Mouse (Mus musculus): ENCODE data around the gene Ntpcr. TPM values are rescaled to one million over a fixed set of nuclear protein-coding genes. Genes with fewer than 3 reads are reported as not detected.

The Ntpcr gene
- total and polyA plus RNA-seq, 3 experiments = 15.1 to 25.0 (median 24.0) TPM

- H3K27me3 ChIP-seq (replicated peaks) = no peaks in the 10 kb centered on the region
- peaks cover 3% of the 10 kb centered on the region for H3K9me3 ChIP-seq (replicated peaks; ENCODE audit: low read length)
- H3K79me2 ChIP-seq (replicated peaks; ENCODE audit: control insufficient read depth, extremely low read depth, insufficient read depth, poor library complexity, severe bottlenecking) = no peaks in the 10 kb centered on the region
- no peak for DNase-seq (ENCODE audit: extremely low read depth)
- no peak overlapping the region for H3K9ac ChIP-seq (ENCODE audit: insufficient read depth, low read depth)
- H3K4me2 ChIP-seq (ENCODE audit: insufficient read depth, low read depth, poor library complexity, severe bottlenecking) = no peak overlapping the region
- no peak overlapping the region for H3K27ac ChIP-seq (ENCODE audit: insufficient read depth, low read depth)
- TF ChIP-seq UBTF (IDR thresholded peaks at IDR 0.05; ENCODE audit: low read depth, low read length) (no peak), GABPA (IDR thresholded peaks at IDR 0.05; ENCODE audit: insufficient replicate concordance, low read depth, low read length) (no peak), ZNF384 (IDR thresholded peaks at IDR 0.05; ENCODE audit: low read depth, low read length) (no peak), MYC (IDR thresholded peaks at IDR 0.05; ENCODE audit: low read depth, low read length) (no peak), SMC3 (IDR thresholded peaks at IDR 0.05; ENCODE audit: low read depth, low read length) (no peak), JUN (IDR thresholded peaks at IDR 0.05; ENCODE audit: insufficient read depth, low read depth, low read length) (no peak), MEF2A (IDR thresholded peaks at IDR 0.05; ENCODE audit: borderline replicate concordance, low read depth, low read length) (no peak), RAD21 (IDR thresholded peaks at IDR 0.05; ENCODE audit: low read depth, low read length) (no peak), ZKSCAN1 (IDR thresholded peaks at IDR 0.05; ENCODE audit: borderline replicate concordance, low read depth, low read length) (no peak), POLR2A (IDR thresholded peaks at IDR 0.05; ENCODE audit: low read depth, low read length) (no peak), SIN3A (IDR thresholded peaks at IDR 0.05; ENCODE audit: low read length) (no peak), USF1 (IDR thresholded peaks at IDR 0.05; ENCODE audit: low read depth, low read length) (no peak), MAFK (IDR thresholded peaks at IDR 0.05; ENCODE audit: insufficient replicate concordance, low read length) (no peak), MXI1 (IDR thresholded peaks at IDR 0.05; ENCODE audit: low read depth, low read length) (no peak), RCOR1 (conservative IDR thresholded peaks at IDR 0.05; ENCODE audit: low read depth, low read length) (no peak), PAX5 (IDR thresholded peaks at IDR 0.05; ENCODE audit: low read length) (no peak), NRF1 (IDR thresholded peaks at IDR 0.05; ENCODE audit: low read depth, low read length) (no peak), E2F4 (IDR thresholded peaks at IDR 0.05; ENCODE audit: insufficient replicate concordance, low read depth, low read length) (no peak)
- dilution Hi-C loops (cut with MboI; ENCODE audit: extremely low pct_ligation_motif_present, extremely low pct_unique_long_range_greater_than_20kb, low sequenced_read_pairs) = no loop called here
- peaks cover 10 to 13% of the 10 kb centered on the region in 2 experiments for H3K4me1 ChIP-seq (ENCODE audit: control insufficient read depth in 1 of 2, insufficient read depth in 2 of 2)
- in situ Hi-C loops (cut with MboI; ENCODE audit: low pct_ligation_motif_present, low pct_unique_long_range_greater_than_20kb, low sequenced_read_pairs) = loop anchor here (5.0 kb wide), 1 partner anchor 522 kb away; no protein-coding TSS in a partner anchor
- no peaks in the 10 kb centered on the region for H3K36me3 ChIP-seq (replicated peaks in 1 of 2; ENCODE audit: control insufficient read depth in 1 of 2, insufficient read depth in 1 of 2, low read length in 1 of 2)
- no peak overlapping the region for H3K4me3 ChIP-seq (replicated peaks in 1 of 3; ENCODE audit: low read depth in 2 of 3, low read length in 2 of 3, poor library complexity in 1 of 3)
Observed at GRCm38 (mm10) chr8:125704434-125704833, 25.3 kb upstream of the Ntpcr start.

- TF ChIP-seq ZNF384 (IDR thresholded peaks at IDR 0.05; ENCODE audit: low read depth, low read length) = no peak
- TF ChIP-seq MAFK (IDR thresholded peaks at IDR 0.05; ENCODE audit: insufficient replicate concordance, low read length) = no peak
- TF ChIP-seq CHD1 (IDR thresholded peaks at IDR 0.05; ENCODE audit: low read depth, low read length) = no peak
- TF ChIP-seq RAD21 (IDR thresholded peaks at IDR 0.05; ENCODE audit: low read depth, low read length) = no peak
- in situ Hi-C loops (cut with MboI; ENCODE audit: low pct_ligation_motif_present, low pct_unique_long_range_greater_than_20kb, low sequenced_read_pairs) = no loop called here
- dilution Hi-C loops (cut with MboI; ENCODE audit: extremely low pct_ligation_motif_present, extremely low pct_unique_long_range_greater_than_20kb, low sequenced_read_pairs) = no loop called here
- H3K27ac ChIP-seq (ENCODE audit: insufficient read depth, low read depth) = no peak overlapping the region
- no peaks in the 10 kb centered on the region for H3K79me2 ChIP-seq (replicated peaks; ENCODE audit: control insufficient read depth, extremely low read depth, insufficient read depth, poor library complexity, severe bottlenecking)
- peaks cover 3% of the 10 kb centered on the region for H3K9me3 ChIP-seq (replicated peaks; ENCODE audit: low read length)
- no peak for DNase-seq (ENCODE audit: extremely low read depth)
- H3K9ac ChIP-seq (ENCODE audit: insufficient read depth, low read depth) = no peak overlapping the region
- H3K36me3 ChIP-seq (replicated peaks in 1 of 2; ENCODE audit: control insufficient read depth in 1 of 2, insufficient read depth in 1 of 2, low read length in 1 of 2) = no peaks in the 10 kb centered on the region
- H3K4me1 ChIP-seq (ENCODE audit: control insufficient read depth in 1 of 2, insufficient read depth in 2 of 2) = 0 out of 4 replicates have a peak, but pooled peaks cover 2% of the 10 kb centered on the region in 2 experiments
- H3K27me3 ChIP-seq (replicated peaks) = no peaks in the 10 kb centered on the region
- no peak overlapping the region for H3K4me2 ChIP-seq (ENCODE audit: insufficient read depth, low read depth, poor library complexity, severe bottlenecking)
- no peak overlapping the region for H3K4me3 ChIP-seq (replicated peaks in 1 of 3; ENCODE audit: low read depth in 2 of 3, low read length in 2 of 3, poor library complexity in 1 of 3)
Observed at GRCm38 (mm10) chr8:125705816-125706215, 23.9 kb upstream of the Ntpcr start.

All from CH12.LX (cell line).